Mouse (Mus musculus): Measurements from ENCODE around the gene 3110082I17Rik.

The 3110082I17Rik gene

GRCm38 (mm10) chr5:139453031-139453430 lies 7.3 kb downstream of the 3110082I17Rik start:
- in situ Hi-C loops (cut with MboI, MseI) = no loop called here

- in situ Hi-C loops (cut with MboI, MseI) = no loop called here
Observed at GRCm38 (mm10) chr5:139449926-139450325, 10.4 kb downstream of the 3110082I17Rik start.

GRCm38 (mm10) chr5:139449161-139449791 lies 11.1 kb downstream of the 3110082I17Rik start:
- in situ Hi-C loops (cut with MboI, MseI) = no loop called here

- in situ Hi-C loops (cut with MboI, MseI) = no loop called here
Observed at GRCm38 (mm10) chr5:139448025-139448424, 12.3 kb downstream of the 3110082I17Rik start.

GRCm38 (mm10) chr5:139445258-139445657 lies 15.1 kb downstream of the 3110082I17Rik start:
- in situ Hi-C loops (cut with MboI, MseI) = no loop called here

- in situ Hi-C loops (cut with MboI, MseI) = no loop called here
Observed at GRCm38 (mm10) chr5:139442962-139443361, 17.4 kb downstream of the 3110082I17Rik start.

- in situ Hi-C loops (cut with MboI, MseI) = no loop called here
Observed at GRCm38 (mm10) chr5:139442428-139442827, 17.9 kb downstream of the 3110082I17Rik start.

GRCm38 (mm10) chr5:139441726-139442018 lies 18.7 kb downstream of the 3110082I17Rik start:
- in situ Hi-C loops (cut with MboI, MseI) = no loop called here

- in situ Hi-C loops (cut with MboI, MseI) = no loop called here
Observed at GRCm38 (mm10) chr5:139440926-139441725, 19.2 kb downstream of the 3110082I17Rik start.

GRCm38 (mm10) chr5:139440451-139440850 lies 19.9 kb downstream of the 3110082I17Rik start:
- in situ Hi-C loops (cut with MboI, MseI) = no loop called here

- in situ Hi-C loops (cut with MboI, MseI) = no loop called here
Observed at GRCm38 (mm10) chr5:139438440-139438839, 21.9 kb downstream of the 3110082I17Rik start.

- in situ Hi-C loops (cut with MboI, MseI) = no loop called here
Observed at GRCm38 (mm10) chr5:139437769-139438168, 22.6 kb downstream of the 3110082I17Rik start.

GRCm38 (mm10) chr5:139434940-139435339 lies 25.4 kb downstream of the 3110082I17Rik start:
- in situ Hi-C loops (cut with MboI, MseI) = no loop called here

GRCm38 (mm10) chr5:139433842-139434568 lies 26.3 kb downstream of the 3110082I17Rik start:
- in situ Hi-C loops (cut with MboI, MseI) = no loop called here

GRCm38 (mm10) chr5:139432747-139433508 lies 27.4 kb downstream of the 3110082I17Rik start:
- in situ Hi-C loops (cut with MboI, MseI) = no loop called here

- in situ Hi-C loops (cut with MboI, MseI) = no loop called here
Observed at GRCm38 (mm10) chr5:139432333-139432732, 28.0 kb downstream of the 3110082I17Rik start.

- in situ Hi-C loops (cut with MboI, MseI) = no loop called here
Observed at GRCm38 (mm10) chr5:139429818-139430341, 30.4 kb downstream of the 3110082I17Rik start.

- in situ Hi-C loops (cut with MboI, MseI) = no loop called here
Observed at GRCm38 (mm10) chr5:139427989-139428388, 32.3 kb downstream of the 3110082I17Rik start.

GRCm38 (mm10) chr5:139427001-139427400 lies 33.3 kb downstream of the 3110082I17Rik start:
- in situ Hi-C loops (cut with MboI, MseI) = no loop called here

GRCm38 (mm10) chr5:139425198-139425597 lies 35.1 kb downstream of the 3110082I17Rik start:
- in situ Hi-C loops (cut with MboI, MseI) = no loop called here

- in situ Hi-C loops (cut with MboI, MseI) = no loop called here
Observed at GRCm38 (mm10) chr5:139423026-139423865, 37.1 kb downstream of the 3110082I17Rik start, which contains the start of gene Gper1. TSS of gene Gper1 (plus strand) at chr5:139423151.
